Mouse (Mus musculus) heart, embryonic 16.5 days (tissue): ENCODE data around the gene Dpp10. TPM values are rescaled to one million over a fixed set of nuclear protein-coding genes. Genes with fewer than 3 reads are reported as not detected.

Experiments
- ATAC-seq: fragments of 200-750 bp; cut with Nextera tagmentation; replicated peaks from 2 replicates; pipeline ENCODE4 v1.8.0; 2017; ENCODE audit warnings: moderate number of reproducible peaks; ENCODE audit not compliant: insufficient read depth, low FRiP score; ENCODE audit errors: extremely low read depth
- H3K27ac ChIP-seq: fragments of 300-500 bp; sonication (generic); 2 replicates; pipeline ENCODE4 v1.5.1; 2014; ENCODE audit warnings: mild to moderate bottlenecking, low read length, control low read depth, moderate library complexity
- H3K27me3 ChIP-seq: fragments of 300-500 bp; sonication (generic); 2 replicates; pipeline ENCODE4 v1.6.1; 2014; ENCODE audit warnings: low read length, mixed read lengths; ENCODE audit not compliant: control insufficient read depth, insufficient read depth
- H3K36me3 ChIP-seq: fragments of 300-500 bp; sonication (generic); 2 replicates; pipeline ENCODE4 v1.6.1; 2014; ENCODE audit not compliant: control insufficient read depth, insufficient read depth
- H3K4me1 ChIP-seq: fragments of 300-500 bp; sonication (generic); 2 replicates; pipeline ENCODE4 v1.6.1; 2014; ENCODE audit warnings: low read length, mixed read lengths; ENCODE audit not compliant: control insufficient read depth, insufficient read depth
- H3K4me2 ChIP-seq: fragments of 300-500 bp; sonication (generic); 2 replicates; pipeline ENCODE4 v1.6.1; 2014; ENCODE audit warnings: low read depth, mild to moderate bottlenecking, control low read depth, low read length
- H3K4me3 ChIP-seq: fragments of 300-500 bp; sonication (generic); 2 replicates; pipeline ENCODE4 v1.5.1; 2014; ENCODE audit warnings: mild to moderate bottlenecking, control low read depth, low read length
- H3K9ac ChIP-seq: fragments of 300-500 bp; sonication (generic); 2 replicates; pipeline ENCODE4 v1.6.1; 2014; ENCODE audit warnings: low read length, control low read depth
- H3K9me3 ChIP-seq: fragments of 300-500 bp; sonication (generic); replicated peaks from 2 replicates; pipeline ENCODE4 v1.6.1; 2016; ENCODE audit warnings: low read length; ENCODE audit not compliant: control insufficient read depth
- WGBS: fragments of 180-500 bp; shearing (Covaris S2); extraction: QIAGEN DNeasy Blood & Tissue Kit; methylation state at CpG from one replicate; pipeline ENCODE4 v1.1.7; 2014; 5-methylcytosine and 5-hydroxymethylcytosine counted together
- polyA plus RNA-seq: library from polyadenylated mRNA; unstranded; fragments of >200 nt; fragmentation: Nextera tagmentation; extraction: Ambion mirVana; gene quantifications from 2 replicates; pipeline ENCODE4 v1.2.1, GENCODE M21; 2015

Dpp10 gene
- polyA plus RNA-seq, 1 experiment from 2014 or later: 0.76 TPM

- H3K9me3 ChIP-seq: no peaks in the 10 kb centered on the region
- ATAC-seq: no peak
- no peaks in the 10 kb centered on the region for H3K36me3 ChIP-seq
- no peaks in the 10 kb centered on the region for H3K27me3 ChIP-seq
- H3K4me1 ChIP-seq: no peaks in the 10 kb centered on the region
- no peak overlapping the region for H3K4me3 ChIP-seq
- H3K4me2 ChIP-seq: no peak overlapping the region
- H3K9ac ChIP-seq: no peak overlapping the region
- WGBS: 78% methylated on average over 2 of the region's 2 CpGs
- H3K27ac ChIP-seq: no peak overlapping the region
Measured at GRCm38 (mm10) chr1:123765511-123765910, 279.8 kb downstream of the Dpp10 start.

- ATAC-seq: no peak
- Histone ChIP-seq H3K27me3 (no peaks in the 10 kb centered on the region), H3K27ac (no peak overlapping the region), H3K4me2 (no peak overlapping the region), H3K4me3 (no peak overlapping the region), H3K9ac (no peak overlapping the region), H3K9me3 (no peaks in the 10 kb centered on the region), H3K4me1 (no peaks in the 10 kb centered on the region), H3K36me3 (no peaks in the 10 kb centered on the region)
- 76% methylated on average over 3 of the region's 3 CpGs for WGBS
Measured at GRCm38 (mm10) chr1:123762272-123762671, 283.1 kb downstream of the Dpp10 start.

- no peak overlapping the region for H3K27ac ChIP-seq
- no peak for ATAC-seq
- H3K4me2 ChIP-seq: no peak overlapping the region
- H3K9ac ChIP-seq: no peak overlapping the region
- no peaks in the 10 kb centered on the region for H3K9me3 ChIP-seq
- H3K4me1 ChIP-seq: no peaks in the 10 kb centered on the region
- no peak overlapping the region for H3K4me3 ChIP-seq
- no peaks in the 10 kb centered on the region for H3K27me3 ChIP-seq
- H3K36me3 ChIP-seq: no peaks in the 10 kb centered on the region
Measured at GRCm38 (mm10) chr1:123756055-123756454, 289.3 kb downstream of the Dpp10 start.

GRCm38 (mm10) chr1:123707292-123707691, 338.1 kb downstream of the Dpp10 start:
- 65% methylated on average over 3 of the region's 3 CpGs for WGBS
- ATAC-seq: no peak
- Histone ChIP-seq H3K4me2 (no peak overlapping the region), H3K9me3 (no peaks in the 10 kb centered on the region), H3K4me3 (no peak overlapping the region), H3K27ac (no peak overlapping the region), H3K9ac (no peak overlapping the region), H3K27me3 (no peaks in the 10 kb centered on the region), H3K36me3 (no peaks in the 10 kb centered on the region), H3K4me1 (no peaks in the 10 kb centered on the region)

GRCm38 (mm10) chr1:123658409-123658808, 386.9 kb downstream of the Dpp10 start:
- Histone ChIP-seq H3K27me3 (no peaks in the 10 kb centered on the region), H3K4me1 (peaks cover 2% of the 10 kb centered on the region; the same call in 1 of the 2 replicates), H3K4me2 (no peak overlapping the region), H3K27ac (no peak overlapping the region), H3K36me3 (no peaks in the 10 kb centered on the region), H3K9me3 (no peaks in the 10 kb centered on the region), H3K9ac (no peak overlapping the region), H3K4me3 (no peak overlapping the region)
- WGBS: 60% methylated on average over 2 of the region's 2 CpGs
- no peak for ATAC-seq

- Histone ChIP-seq H3K9ac (no peak overlapping the region), H3K36me3 (no peaks in the 10 kb centered on the region), H3K4me3 (no peak overlapping the region), H3K4me1 (peaks cover 2% of the 10 kb centered on the region; the same call in 1 of the 2 replicates), H3K9me3 (no peaks in the 10 kb centered on the region), H3K27me3 (no peaks in the 10 kb centered on the region), H3K27ac (no peak overlapping the region), H3K4me2 (no peak overlapping the region)
- WGBS: 27% methylated on average over 3 of the region's 3 CpGs
- no peak for ATAC-seq
Measured at GRCm38 (mm10) chr1:123656607-123657006, 388.8 kb downstream of the Dpp10 start.

- Histone ChIP-seq H3K9ac (no peak overlapping the region), H3K36me3 (no peaks in the 10 kb centered on the region), H3K4me2 (no peak overlapping the region), H3K27ac (no peak overlapping the region), H3K27me3 (no peaks in the 10 kb centered on the region), H3K4me3 (no peak overlapping the region), H3K9me3 (no peaks in the 10 kb centered on the region), H3K4me1 (no peaks in the 10 kb centered on the region)
- 87% methylated on average over 1 of the region's 1 CpGs for WGBS
- ATAC-seq: no peak
Measured at GRCm38 (mm10) chr1:123637897-123638296, 407.5 kb downstream of the Dpp10 start.

- H3K36me3 ChIP-seq: no peaks in the 10 kb centered on the region
- H3K27me3 ChIP-seq: no peaks in the 10 kb centered on the region
- no peak overlapping the region for H3K27ac ChIP-seq
- H3K4me2 ChIP-seq: no peak overlapping the region
- no peaks in the 10 kb centered on the region for H3K9me3 ChIP-seq
- H3K4me1 ChIP-seq: no peaks in the 10 kb centered on the region
- ATAC-seq: no peak
- H3K9ac ChIP-seq: no peak overlapping the region
- 75% methylated on average over 3 of the region's 3 CpGs for WGBS
- no peak overlapping the region for H3K4me3 ChIP-seq
Measured at GRCm38 (mm10) chr1:123628268-123628667, 417.1 kb downstream of the Dpp10 start.

GRCm38 (mm10) chr1:123584857-123585256, 460.5 kb downstream of the Dpp10 start:
- Histone ChIP-seq H3K4me1 (no peaks in the 10 kb centered on the region), H3K4me2 (no peak overlapping the region), H3K36me3 (no peaks in the 10 kb centered on the region), H3K9me3 (no peaks in the 10 kb centered on the region), H3K27me3 (no peaks in the 10 kb centered on the region), H3K4me3 (no peak overlapping the region), H3K27ac (no peak overlapping the region), H3K9ac (no peak overlapping the region)
- ATAC-seq: no peak

- no peaks in the 10 kb centered on the region for H3K4me1 ChIP-seq
- H3K4me3 ChIP-seq: no peak overlapping the region
- H3K27me3 ChIP-seq: no peaks in the 10 kb centered on the region
- H3K36me3 ChIP-seq: no peaks in the 10 kb centered on the region
- no peak overlapping the region for H3K27ac ChIP-seq
- no peaks in the 10 kb centered on the region for H3K9me3 ChIP-seq
- ATAC-seq: no peak
- 87% methylated on average over 2 of the region's 2 CpGs for WGBS
- H3K4me2 ChIP-seq: no peak overlapping the region
- H3K9ac ChIP-seq: no peak overlapping the region
Measured at GRCm38 (mm10) chr1:123580112-123580511, 465.2 kb downstream of the Dpp10 start.
